Mouse (Mus musculus) gonadal fat pad, adult 2 months (tissue): ENCODE measurements around the gene Mycl. TPM values are rescaled to one million over a fixed set of nuclear protein-coding genes. Genes with fewer than 3 reads are reported as not detected.
"Not testable (repeated sequence)": the region's sequence is repeated elsewhere in the genome, so short reads cannot be mapped to it uniquely, and the experiment has no call there.

Source experiments
- DNase-seq: peaks from one replicate; pipeline ENCODE4 v3.0.0-alpha.2; 2012; ENCODE audit warnings: low read depth
- polyA plus RNA-seq: library from polyadenylated mRNA; depleted of rRNA; stranded (reverse); fragments of >200 nt; gene quantifications from 2 replicates; pipeline ENCODE4 v1.2.3, GENCODE M21; 2012

Mycl gene
- polyA plus RNA-seq, 1 experiment: 5.6 TPM

DNA sequence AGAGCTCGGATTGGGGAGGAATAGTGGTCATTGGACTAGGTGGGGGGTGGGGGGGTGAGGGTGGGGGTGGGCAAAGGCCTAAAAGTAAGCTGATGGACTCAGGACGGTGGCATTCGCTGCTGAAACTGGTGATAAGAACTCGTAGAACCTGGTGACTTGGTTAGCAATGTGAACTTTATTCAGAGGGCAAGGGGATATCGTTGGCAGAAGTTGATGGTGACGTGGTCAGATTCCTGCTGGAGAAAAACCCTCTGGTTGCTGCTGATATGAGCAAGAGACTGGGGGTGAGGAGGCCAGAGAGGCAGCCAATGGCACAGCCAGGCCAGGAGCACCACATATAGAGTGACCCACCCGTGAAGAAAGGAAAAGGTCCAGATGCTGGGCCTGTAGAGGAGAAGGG lies 14.2 kb upstream of the Mycl start:
- no peak for DNase-seq

DNA sequence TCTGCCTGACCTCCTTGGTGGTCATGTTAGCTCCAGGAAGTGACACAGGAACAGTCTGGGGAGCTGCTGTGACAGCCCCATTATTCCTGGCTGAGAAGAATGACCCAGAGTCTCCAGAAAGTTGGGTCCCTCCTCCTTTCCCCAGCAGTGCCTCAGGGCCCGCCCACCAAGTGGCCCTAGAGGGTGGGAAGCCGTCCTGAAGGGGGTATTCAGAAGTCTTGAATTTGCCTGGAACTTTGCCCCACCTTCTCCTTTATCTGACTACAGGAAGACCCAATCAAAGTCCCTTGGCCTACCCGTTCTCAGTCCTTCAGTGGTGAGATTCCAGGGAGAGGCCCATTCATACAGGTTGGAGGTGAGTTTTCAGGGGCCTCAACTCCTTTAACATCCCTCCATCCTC lies 13.5 kb upstream of the Mycl start:
- DNase-seq: no peak

DNA sequence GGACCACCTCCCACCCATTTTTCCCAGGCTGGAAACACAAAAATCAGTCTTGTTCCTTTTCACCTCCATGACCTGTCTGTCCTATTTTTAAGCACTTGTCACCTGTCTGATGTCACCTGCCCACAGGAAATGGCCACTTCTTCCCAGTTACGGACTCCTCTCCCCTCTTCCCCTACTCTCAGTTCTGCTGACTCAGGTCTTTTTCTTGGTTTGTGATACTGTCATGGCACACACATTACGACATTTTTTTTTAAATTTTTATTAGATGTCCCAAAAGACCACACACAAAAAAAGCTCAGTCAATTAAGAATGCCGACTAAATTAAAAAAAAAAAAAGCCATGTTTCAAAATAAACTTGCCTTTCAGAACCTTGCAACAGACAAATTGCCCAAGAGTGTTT lies 12.9 kb upstream of the Mycl start:
- DNase-seq: no peak

DNA sequence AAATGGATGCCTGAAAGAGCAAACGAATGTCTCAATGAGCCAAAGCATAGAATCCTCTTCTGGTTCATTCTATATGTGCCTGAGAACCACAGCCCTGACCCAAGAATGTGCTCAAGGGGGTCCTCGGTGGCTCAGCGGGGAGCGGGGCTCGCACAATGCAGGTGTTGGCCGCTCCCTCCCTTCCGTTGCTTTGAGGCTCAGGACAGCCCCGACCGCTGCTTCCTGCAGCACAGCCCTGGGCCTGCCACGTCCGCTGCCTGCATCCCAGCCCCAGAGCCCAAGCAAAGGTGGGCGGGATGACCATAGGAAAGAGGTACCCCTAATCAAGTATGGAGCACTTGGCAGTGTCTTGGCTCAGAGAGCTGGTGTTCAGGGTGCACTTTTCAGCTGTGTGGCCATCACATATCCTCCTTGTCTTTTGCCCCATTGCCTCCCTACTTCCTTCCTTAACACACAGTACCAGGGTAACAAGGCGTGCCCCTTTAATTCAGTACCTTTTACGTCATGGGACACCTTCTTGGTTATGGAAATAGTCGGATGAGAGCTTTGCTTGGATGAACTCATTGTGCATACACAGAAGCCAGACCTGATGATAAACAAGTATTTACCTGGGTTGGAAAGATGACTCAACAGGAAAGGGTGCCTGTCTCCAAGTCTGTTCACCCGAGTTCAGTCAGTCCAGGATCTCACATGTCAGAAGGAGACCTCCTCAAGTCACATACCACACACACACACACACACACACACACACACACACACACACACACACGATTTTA lies 11.8 kb upstream of the Mycl start:
- no peak for DNase-seq

DNA sequence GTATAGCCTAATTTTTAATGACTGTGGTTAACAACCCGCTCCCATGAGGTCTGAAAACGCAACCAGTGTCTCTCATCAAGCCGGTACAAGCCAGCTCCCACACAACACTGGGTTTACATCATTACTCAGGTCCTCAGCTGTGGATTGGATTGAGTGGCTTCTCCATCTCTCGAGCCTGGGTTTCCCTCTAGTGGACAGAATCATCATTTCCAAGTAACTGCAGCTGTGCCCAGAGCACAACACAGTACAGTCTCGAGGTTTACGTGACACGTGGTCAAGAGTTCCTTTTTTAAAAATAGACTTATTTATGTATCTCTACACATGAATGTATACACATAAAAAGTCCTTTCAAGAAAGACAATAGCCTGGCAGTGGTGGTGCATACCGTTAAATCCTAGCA lies 10.3 kb upstream of the Mycl start:
- DNase-seq: no peak

DNA sequence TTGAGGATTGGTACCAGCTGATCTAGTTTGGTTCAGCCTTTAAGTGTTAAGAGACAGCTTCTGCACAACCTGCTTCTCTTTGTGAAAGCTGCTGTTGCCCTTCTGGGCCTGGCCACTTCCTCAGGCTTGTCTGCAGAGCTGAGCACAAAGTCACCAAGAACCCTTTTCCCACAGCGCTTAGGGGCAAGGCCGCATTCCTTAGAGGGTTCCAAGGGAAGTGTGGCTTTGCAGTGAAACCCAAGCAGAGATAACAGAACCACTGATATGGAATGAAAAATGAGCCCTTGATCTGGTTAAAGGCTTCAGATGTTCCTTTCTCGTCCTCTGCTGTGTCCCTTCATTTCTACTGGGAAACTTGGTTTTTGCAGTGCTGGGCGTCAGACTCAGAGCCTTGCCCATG lies 8.0 kb upstream of the Mycl start:
- no peak for DNase-seq

DNA sequence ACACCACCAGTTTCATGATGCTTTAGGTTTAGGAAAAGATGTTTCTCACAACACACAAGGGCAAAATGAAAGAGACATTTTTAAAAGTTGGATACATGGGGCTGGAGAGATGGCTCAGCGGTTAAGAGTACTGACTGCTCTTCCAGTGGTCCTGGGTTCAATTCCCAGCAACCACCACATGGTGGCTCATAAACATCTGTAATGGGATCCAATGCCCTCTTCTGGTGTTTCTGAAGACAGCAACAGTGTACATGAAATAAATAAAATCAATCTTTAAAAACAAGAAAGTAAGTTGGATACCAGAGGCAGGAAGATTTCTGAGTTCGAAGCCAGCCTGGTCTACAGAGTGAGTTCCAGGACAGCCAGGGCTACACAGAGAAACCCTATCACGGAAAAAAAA lies 7.4 kb upstream of the Mycl start:
- DNase-seq: not testable (repeated sequence)

DNA sequence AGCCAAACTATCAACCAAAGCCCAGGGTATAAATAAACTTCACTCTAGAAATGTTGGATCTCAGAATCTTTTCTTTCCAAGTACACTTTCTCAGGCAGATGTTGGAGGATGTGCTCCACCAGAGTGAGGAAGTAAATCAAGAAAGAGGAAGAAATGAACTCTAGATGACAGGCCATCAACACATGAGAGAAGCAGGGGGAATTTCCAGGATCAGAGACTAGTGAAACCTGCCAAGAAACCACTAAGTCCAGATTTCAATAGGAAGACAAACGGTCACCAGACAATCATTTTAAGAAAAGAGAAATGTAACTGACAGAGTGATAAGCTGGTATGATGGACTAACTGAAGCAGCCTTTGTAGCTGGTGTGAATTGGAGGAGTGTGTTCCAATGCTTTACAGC lies 4.3 kb upstream of the Mycl start:
- no peak for DNase-seq

DNA sequence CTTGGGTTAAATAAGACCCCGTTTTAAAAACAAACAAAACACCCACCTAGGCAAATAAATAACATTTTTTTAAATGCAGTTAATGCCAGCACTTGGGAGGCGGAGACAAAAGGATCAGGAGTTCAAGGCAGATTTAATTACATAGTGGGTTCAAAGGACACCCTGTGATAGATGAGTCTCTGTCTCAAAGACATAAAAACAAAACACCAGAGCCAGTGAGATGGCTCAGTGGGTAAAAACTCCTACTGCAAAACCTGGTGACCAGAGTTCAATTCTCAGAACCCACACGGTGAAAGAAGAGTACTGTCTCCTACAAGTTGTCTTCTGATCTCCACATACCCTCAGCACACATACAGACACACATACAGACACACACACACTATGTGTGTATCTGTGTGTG lies 3.2 kb upstream of the Mycl start:
- DNase-seq: no peak

DNA sequence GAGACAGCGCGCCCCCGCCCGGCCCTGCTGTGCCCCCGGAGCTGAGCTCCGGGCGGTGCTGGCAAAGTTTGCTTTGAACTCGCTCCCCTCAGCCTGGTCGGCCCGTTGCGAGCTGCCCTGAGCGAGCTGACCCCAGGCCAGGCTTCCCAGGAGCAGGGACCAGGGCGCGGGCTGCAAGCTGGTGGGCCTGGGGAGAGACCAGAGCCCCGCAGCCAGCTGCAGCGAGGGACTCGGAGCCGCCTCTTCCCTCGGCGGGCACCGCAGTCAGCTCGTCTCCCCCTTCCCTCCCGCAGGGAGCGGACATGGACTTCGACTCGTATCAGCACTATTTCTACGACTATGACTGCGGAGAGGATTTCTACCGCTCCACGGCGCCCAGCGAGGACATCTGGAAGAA lies 767 bp downstream of the Mycl start:
- DNase-seq: no peak

DNA sequence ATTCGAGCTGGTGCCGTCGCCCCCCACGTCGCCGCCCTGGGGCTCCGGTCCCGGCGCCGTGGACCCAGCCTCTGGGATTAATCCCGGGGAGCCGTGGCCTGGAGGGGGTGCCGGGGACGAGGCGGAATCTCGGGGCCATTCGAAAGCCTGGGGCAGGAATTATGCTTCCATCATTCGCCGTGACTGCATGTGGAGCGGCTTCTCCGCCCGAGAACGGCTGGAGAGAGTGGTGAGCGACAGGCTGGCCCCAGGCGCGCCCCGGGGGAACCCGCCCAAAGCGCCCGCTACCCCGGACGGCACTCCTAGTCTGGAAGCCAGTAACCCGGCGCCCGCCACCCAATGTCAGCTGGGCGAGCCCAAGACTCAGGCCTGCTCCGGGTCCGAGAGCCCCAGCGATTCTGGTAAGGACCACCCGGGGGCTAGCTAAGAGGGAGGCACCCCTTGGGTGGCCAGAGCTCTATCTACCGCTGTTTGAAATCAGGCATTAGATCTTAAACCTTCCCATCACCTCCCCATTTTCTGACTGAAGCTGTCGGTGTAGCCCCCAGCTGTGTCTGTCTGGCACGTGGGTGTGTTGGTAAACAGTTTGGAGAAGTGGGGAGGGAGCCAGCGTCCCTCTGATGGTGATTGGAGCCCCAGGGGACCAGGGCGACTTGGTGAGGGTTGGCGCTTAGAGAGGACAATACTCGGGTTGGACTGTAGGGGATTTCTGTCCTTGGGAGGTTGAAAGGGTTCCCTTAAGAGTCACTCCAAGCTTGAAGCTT lies 1.3 kb downstream of the Mycl start:
- no peak for DNase-seq

DNA sequence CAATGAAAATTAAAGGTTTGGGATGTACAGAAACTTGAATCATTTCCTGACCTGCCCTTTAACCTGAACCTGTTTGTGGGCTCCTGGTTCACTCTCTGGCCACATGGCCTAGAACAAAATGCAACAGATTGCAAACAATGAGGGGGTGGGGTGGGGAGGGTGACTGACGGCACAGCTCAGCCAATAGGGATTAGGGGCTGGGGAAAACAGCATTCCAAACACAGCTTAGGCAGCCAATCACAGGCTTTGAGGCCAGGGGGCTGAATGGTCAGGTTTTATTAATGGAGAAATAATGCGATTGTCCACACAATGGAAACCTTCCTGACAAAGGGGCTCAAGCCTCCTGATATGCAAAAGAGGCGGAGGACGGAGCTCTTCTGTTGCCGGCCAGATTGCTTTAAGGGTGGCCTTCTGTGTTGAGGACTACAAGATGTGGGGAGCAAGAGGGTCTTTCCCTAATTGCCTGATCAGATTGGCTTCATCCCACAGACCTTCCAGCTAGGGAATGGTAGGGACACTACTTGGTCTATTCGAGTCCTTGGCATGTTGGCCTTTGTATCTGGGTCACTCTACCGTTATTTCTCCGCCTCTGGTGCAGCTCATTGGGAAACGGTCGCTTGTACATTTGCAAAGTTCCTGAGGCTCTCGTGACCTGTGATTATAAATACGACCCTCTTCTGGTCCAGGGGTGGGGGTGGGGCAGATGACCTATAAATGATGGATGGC lies 3.2 kb downstream of the Mycl start:
- DNase-seq: no peak

DNA sequence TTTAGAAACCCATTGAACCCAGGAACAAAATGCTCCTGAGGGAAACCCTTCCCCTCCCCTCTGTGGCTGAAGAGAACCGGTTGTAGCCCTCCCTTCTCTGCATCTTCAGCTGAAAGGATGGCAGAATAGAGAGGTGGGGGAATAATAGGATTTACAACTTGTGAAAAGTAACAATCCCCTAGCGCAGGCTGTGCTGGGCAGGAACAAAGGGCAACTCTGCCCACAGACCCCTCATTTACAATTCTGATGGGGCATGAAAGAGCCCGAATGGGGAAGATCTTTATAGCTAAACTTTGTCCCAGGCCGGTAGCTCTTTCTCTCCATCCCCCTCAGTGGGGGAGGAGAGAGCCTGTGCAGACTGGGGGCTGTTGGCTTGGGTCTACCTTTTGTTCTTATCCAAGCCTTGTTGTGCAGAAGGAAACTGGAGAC lies 3.8 kb downstream of the Mycl start:
- no peak for DNase-seq

DNA sequence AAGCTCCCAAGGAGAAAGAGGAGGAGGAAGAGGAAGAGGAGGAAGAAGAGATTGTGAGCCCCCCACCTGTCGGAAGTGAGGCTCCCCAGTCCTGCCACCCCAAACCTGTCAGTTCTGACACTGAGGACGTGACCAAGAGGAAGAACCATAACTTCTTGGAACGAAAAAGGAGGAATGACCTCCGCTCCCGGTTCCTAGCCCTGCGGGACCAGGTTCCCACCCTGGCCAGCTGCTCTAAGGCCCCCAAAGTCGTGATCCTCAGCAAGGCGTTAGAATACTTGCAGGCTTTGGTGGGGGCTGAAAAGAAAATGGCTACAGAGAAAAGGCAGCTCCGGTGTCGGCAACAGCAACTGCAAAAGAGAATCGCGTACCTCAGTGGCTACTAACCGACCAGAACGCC lies 4.7 kb downstream of the Mycl start:
- no peak for DNase-seq

DNA sequence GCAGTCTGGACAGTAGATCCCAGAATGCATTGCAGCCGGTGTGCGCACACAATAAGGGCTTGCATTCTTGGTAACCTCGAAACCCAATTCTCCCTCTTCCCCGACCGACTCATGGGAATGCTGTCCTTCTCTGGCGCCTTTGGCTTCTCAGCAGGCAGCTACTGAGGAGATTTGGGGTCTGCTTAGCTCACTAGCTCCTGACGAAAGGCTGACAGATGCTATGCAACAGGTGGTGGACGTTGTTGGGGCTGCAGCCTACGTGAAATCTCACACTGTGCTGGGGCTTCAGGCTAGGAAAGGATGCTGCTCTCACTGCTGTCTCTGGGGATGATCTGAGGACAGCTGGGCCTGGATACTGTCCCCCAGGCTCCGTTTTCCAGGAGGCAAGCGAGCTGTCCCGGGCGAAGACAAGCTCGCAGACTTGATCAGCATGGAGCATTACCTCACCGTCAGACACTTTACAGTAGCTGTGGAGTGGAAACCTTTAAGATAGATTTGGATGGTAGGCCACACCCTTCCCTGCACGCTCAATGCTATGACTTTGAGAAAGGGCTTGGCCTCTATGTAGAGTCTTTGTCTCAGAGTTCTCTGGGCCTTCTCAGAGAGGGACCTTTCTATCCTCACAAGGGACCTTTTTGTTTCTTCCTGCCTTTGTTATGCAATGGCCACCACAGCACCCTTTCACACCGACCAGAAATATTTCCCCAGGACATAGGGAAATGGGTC lies 5.3 kb downstream of the Mycl start:
- no peak for DNase-seq

DNA sequence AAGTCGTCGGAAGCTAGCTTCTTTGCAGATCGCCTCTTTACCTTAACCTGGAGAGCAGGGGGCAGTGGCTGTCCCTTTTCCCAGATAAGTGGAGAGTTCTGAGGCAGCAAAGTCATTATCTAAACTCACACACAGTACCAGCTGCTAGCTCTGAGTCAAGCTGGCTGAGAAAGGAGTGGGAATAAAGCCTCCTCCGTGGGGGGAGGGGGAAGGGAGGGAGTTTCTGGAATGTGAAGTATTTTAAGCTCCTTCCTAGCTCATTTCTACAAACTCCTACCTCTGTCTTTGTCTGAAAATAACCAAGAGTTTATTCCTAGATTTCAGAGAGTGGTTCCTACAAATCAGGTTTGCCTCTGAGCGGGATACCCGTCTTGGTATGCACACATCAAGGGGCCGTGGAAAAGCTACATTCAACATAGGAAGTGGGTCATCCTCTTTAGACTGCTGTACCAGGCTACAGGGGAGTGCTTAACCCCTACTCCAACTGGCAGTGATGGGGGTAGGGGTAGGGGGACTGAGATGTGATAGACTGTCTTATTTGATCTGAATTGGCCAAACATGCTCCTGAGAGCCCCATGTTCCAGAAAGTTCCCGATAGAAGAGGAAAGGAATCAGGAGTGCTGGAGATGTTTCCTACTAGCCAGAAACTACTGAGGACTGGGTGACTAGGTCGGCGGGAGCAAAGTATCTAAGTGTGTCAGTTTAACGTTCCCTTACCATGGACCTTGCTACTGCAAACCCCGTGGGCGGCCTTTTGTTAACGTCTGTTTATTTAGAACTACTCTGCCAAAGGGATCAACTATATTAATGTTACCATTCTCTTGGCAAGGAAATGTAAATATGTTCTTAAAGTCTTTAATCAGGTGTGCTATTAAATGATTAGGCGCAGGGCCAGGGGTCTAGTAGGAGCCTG lies 9.9 kb downstream of the Mycl start:
- DNase-seq: no peak

DNA sequence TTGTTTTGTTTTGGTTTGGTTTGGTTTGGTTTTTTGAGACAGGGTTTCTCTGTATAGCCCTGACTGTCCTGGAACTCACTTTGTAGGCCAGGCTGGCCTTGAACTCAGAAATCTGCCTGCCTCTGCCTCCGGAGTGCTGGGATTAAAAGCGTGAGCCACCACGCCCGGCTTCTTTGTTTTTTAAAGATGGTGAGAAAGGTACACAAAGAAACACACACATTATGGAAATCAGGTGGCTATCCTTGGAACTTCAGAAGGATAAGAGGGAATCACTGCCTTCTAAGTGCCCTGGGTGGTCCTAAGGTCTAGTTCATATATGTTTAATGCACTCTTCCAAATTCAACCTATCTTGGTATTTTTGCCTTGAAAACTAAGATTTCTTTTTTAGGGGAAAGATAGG lies 17.0 kb downstream of the Mycl start:
- DNase-seq: not testable (repeated sequence)

DNA sequence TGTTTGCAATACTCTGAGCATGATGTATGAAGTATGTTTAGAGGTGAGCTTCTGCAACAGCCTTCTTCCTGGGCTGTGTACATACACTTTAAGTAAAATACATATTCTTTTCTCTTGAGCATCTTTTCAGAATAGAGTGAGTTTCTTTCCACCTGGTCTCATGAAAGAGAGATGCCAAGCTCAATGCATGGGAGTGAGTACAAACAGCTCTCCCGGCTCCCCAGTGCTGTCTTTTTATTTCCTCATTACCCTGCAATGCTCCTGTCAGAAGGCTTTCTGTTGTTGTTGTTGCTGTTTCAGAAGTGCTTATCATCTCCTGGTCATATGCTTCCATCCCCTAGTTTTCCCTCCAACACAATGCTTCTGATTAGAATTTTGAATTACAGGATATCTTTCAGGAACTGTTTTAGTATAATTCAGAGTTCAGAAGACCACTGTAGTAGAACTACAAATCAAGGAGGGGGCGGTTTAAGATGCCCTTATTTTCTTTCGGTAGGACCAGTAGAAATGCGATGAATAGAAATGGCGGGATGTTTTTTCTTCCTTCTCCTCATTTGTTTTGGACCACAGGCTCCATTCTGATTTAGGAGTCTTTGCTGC lies 18.0 kb downstream of the Mycl start:
- no peak for DNase-seq

DNA sequence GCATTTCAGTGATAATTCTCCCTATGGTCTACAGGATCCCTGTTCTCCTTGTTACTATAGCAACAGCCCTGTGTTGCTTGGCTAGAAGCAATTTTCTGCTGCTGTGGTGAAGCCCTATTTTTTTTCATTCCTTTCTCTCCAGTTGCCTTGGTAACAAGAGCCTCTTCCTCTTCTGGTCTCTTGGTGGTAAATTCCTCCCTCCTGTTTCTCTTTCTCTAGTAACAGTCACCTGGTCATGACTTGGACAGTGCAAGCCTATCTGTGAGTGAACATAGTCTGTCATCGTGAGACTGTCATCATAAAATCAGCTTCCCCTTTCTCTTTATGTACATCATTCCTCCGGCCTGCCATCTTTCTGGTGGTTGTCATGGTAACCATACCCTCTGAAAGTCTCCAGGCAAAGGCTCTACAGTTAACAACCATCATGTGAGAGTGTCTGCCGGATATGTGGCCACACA lies 18.5 kb downstream of the Mycl start:
- DNase-seq: no peak

DNA sequence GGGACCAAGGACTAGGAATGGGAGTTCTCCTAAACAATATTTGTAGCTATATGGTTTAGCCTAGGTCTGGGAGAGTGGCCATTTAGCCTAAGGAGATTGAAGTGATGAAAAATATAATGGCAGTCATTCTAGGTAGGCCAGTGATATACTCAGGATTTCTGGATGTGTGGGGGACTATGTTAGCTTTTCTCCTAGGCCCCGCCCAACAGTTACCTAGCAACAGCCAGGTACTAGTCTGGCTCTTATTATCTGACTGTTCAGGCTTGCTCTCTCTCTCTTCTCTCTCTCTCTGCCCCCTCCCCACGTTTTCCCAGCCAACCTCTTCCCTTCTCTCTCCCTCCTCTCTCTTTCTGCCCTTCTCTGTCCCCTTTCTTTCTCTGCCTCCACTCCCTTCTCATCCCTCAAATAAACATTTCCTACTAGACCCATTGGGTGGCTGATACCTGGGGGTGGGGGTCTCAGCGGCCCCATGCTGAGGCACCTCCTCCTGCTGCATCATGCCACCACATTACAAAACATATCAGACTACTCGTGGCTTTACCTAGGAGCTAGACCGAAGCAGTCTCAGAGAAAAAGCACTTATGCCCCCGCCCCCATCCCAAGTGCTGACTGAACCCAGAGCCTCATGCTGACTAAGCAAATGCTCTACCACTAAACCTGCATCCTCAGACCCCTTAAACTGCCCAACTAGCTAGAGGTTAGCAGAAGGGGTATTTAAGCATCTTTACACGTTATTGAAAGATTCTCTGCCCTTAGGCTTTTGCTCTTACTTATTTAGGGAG lies 19.2 kb downstream of the Mycl start:
- DNase-seq: no peak
